Mouse (Mus musculus): ENCODE measurements around the gene Rgl2. TPM values are rescaled to one million over a fixed set of nuclear protein-coding genes. Genes with fewer than 3 reads are reported as not detected.

Gene Rgl2
- polyA plus RNA-seq, 1 experiment from 2014 or later, result 61.3 TPM

DNA sequence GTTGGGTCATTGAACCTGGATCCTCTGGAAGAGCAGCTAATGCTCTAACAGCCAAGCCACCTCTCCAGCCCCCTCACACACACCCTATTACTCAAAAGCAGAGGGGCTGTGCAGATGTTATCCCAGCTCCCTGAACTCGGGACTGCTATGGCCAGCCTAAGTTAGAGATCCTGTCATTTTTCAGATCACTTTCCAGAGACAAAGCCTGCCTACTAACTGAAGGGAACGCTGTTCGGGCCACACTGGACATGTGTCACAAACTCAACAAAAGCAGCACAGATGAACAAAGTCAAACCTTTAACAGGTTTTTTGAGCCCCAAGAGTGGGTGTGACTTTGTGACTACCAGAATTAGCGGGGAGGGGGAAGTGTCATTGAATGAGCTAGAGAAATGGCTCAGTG, 23.5 kb downstream of the Rgl2 start:
- Histone ChIP-seq H3K36me3 (peaks cover 59% of the 10 kb centered on the region), H3K4me2 (peak overlapping the region; percentile 99), H3K27ac (0 out of 2 replicates have a peak overlapping the region, but pooled peaks have one; percentile 14), H3K4me1 (replicated peaks) (peaks cover 67% of the 10 kb centered on the region), H3K4me3 (replicated peaks) (peak overlapping the region; percentile 1; the same call in 1 of the 2 replicates), H3K9me3 (no peaks in the 10 kb centered on the region), H3K9ac (replicated peaks) (no peak overlapping the region; the same call in none of the 2 replicates), H3K27me3 (no peaks in the 10 kb centered on the region)
- WGBS, result 88% methylated on average over 4 of the region's 4 CpGs
- ATAC-seq (ENCODE audit: insufficient number of reproducible peaks, insufficient read depth, low FRiP score, low TSS enrichment, low read depth), result no peak

DNA sequence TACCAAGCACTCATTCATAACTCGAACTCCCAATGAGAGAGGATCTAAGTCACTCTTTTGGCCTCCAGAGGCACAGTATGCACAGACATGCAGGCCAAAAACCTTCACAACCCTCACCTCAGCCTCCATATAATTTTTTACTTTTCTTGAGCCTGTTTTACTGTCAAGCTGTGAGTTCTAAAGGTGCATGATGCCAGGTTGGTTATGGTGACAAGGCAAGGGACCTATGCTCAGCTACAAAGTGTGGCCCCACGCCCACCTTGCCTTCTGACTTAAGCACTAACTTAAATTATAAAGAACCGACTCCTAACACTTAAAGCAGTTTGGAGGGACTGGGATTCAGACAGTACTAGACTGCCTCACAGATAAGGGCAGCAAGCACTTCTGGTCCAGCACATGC, 24.0 kb downstream of the Rgl2 start:
- no peaks in the 10 kb centered on the region for H3K9me3 ChIP-seq
- peak overlapping the region; percentile 45 for H3K9ac ChIP-seq (replicated peaks)
- peaks cover 68% of the 10 kb centered on the region for H3K4me1 ChIP-seq (replicated peaks)
- peak overlapping the region; percentile 99 for H3K4me2 ChIP-seq
- peak overlapping the region; percentile 95 for H3K4me3 ChIP-seq (replicated peaks)
- no peak for ATAC-seq (ENCODE audit: insufficient number of reproducible peaks, insufficient read depth, low FRiP score, low TSS enrichment, low read depth)
- H3K27ac ChIP-seq, result no peak overlapping the region; the same call in 1 of the 2 replicates
- WGBS, result 81% methylated on average over 3 of the region's 3 CpGs
- H3K36me3 ChIP-seq, result peaks cover 55% of the 10 kb centered on the region
- H3K27me3 ChIP-seq, result no peaks in the 10 kb centered on the region

DNA sequence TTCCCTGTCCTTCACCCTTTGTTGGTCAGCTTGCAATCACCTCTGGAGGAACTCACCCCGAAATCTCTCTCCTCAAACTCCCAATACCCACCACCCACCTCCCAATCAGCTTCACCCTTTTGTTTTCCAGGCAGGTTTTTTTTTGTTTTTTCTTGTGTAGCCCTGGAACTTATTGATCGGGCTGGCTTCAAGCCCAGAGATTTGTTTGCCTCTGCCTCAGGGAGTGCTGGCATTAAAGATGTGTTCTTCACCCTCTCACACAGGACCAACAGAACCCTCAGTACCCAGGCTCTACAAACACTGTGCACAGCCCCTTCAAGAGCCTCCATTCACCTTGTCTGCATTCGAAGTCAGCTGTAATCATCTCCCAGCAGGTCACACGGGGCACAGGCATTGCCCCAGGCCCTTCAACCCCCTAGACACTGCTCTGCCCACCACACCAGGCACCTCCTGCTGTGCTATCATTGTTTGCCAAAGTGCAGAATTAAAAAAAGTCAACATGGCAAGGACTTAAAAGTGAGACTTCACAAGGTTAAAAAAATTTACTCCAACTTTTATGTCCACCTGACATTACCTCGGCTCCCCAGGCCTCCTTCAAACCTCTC, 24.7 kb downstream of the Rgl2 start:
- H3K36me3 ChIP-seq, result peaks cover 55% of the 10 kb centered on the region
- peak overlapping the region; percentile 95 for H3K27ac ChIP-seq
- peak overlapping the region; percentile 99 for H3K4me2 ChIP-seq
- H3K9me3 ChIP-seq, result no peaks in the 10 kb centered on the region
- peak overlapping the region; percentile 95 for H3K4me3 ChIP-seq (replicated peaks)
- no peaks in the 10 kb centered on the region for H3K27me3 ChIP-seq
- ATAC-seq (ENCODE audit: insufficient number of reproducible peaks, insufficient read depth, low FRiP score, low TSS enrichment, low read depth), result no peak
- peaks cover 68% of the 10 kb centered on the region for H3K4me1 ChIP-seq (replicated peaks)
- H3K9ac ChIP-seq (replicated peaks), result peak overlapping the region; percentile 98
- 37% methylated on average over 5 of the region's 5 CpGs for WGBS

DNA sequence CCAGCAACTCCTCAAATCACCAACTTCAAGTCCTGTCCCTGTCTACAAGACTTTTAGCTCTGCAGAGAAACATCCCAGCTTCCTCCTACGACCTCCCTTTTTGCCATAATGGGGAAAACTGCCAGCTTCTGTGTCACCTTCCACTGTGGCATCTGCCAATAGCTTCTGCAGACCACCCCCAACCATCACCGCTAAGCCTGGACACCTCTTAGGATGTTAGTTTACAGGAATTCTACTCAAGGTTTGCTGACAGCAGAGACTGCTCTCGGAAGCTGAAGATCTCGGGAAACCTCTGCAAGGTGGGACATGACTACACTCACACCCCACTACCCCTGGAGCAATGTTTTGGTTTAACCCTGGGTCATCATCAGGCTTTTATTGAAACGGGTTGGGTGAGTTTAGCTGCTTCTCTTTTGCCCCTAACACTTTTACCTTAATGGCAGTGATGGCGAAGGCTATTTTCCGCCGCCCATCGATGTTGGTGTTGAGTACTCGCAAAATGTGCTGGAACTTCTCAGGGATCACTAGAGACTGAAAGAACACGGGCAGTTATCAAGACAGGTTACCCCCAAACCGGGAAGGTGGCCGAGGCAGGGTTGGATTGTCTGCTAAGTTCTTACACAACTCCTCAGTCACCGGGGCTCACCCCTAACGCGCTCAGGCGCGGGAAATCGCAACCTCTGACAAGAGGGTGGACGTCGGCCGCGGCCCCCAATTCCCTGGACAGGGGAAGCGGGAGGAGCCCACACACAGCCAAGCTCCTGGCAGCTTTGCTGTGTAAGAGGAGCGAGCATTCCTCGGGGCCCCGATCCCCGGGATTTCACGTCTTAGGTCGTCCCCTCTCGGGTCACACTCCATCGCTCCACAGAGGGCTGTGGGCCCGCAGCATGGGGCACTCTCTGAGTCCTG, 25.6 kb downstream of the Rgl2 start:
- Histone ChIP-seq H3K27ac (peak overlapping the region; percentile 95), H3K4me3 (replicated peaks) (peak overlapping the region; percentile 95), H3K27me3 (no peaks in the 10 kb centered on the region), H3K4me2 (peak overlapping the region; percentile 99), H3K36me3 (peaks cover 55% of the 10 kb centered on the region), H3K9me3 (no peaks in the 10 kb centered on the region), H3K9ac (replicated peaks) (peak overlapping the region; percentile 98), H3K4me1 (replicated peaks) (peaks cover 65% of the 10 kb centered on the region)
- 2% methylated on average over 33 of the region's 33 CpGs for WGBS
- ATAC-seq (ENCODE audit: insufficient number of reproducible peaks, insufficient read depth, low FRiP score, low TSS enrichment, low read depth), result 0 out of 2 replicates have a peak, but pooled peaks have one; percentile 2

DNA sequence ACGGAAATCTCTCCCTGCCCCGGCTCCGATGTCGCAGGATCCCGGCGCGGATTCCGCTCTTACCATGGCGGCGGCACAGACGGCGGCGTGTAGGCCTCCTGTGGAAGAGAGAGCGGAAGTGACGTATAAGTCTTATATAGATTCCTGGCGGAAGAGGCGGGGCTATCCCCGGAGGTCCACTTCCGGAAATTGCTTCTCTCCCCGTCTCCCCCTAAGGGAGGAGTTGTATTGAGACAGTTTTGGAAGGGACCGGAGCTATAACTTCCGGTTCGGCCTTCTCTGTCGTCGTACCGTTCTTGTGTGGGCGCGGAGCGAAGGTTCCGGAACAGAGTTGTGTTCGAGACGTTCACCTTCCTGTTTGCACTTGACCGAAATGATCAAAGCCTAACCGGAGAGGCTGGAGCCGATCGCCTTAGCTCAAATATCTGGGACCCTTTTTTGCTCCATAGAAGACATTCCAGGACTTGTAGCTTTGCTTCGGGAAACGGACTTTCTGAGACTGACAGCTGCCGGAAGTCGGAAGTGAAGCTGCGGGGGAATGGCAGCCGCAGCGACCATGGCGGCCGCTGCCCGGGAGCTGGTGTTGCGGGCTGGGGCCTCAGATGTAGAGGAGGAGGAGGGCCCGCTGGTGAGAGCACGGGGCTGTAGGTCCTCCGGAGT, 26.3 kb downstream of the Rgl2 start, which contains the start of the genes Vps52 and Rps18:
Gene Vps52, plus strand, starts transcription at position 258 of the 660 bp plus-strand sequence.
Gene Rps18, minus strand, starts transcription at position 447 of the 660 bp plus-strand sequence.
- WGBS, result under 1% methylated on average over 50 of the region's 50 CpGs
- Histone ChIP-seq H3K4me1 (replicated peaks) (peaks cover 57% of the 10 kb centered on the region), H3K27ac (peak within 1 kb of the TSS; percentile 95), H3K4me3 (replicated peaks) (peak within 1 kb of the TSS; percentile 95), H3K36me3 (peaks cover 56% of the 10 kb centered on the region), H3K4me2 (peak within 1 kb of the TSS; percentile 99), H3K9ac (replicated peaks) (peak within 1 kb of the TSS; percentile 98), H3K9me3 (no peaks in the 10 kb centered on the region), H3K27me3 (no peaks in the 10 kb centered on the region)
- peak; percentile 73 for ATAC-seq (ENCODE audit: insufficient number of reproducible peaks, insufficient read depth, low FRiP score, low TSS enrichment, low read depth)

DNA sequence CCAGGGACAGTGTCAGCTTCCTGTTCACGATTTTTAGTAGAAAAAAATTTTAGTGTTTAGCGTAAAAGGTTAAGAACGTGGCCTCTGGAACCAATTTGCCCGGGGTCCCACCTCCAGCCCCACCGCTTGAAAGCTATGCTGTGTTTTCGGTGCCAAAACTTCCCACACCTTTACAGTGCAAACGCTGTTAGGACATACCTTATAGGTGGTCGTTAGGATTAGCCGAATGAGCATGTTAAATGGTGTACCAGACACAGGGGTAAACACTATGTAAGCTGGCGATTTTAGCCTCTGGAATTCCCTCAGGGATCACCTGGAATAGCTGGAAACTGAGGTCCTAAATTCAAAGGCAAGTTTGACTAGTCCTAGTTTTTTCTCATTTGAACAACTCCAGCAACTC, 27.0 kb downstream of the Rgl2 start:
- Histone ChIP-seq H3K9ac (replicated peaks) (peak overlapping the region; percentile 54), H3K4me2 (peak overlapping the region; percentile 99), H3K4me1 (replicated peaks) (peaks cover 50% of the 10 kb centered on the region), H3K36me3 (peaks cover 63% of the 10 kb centered on the region), H3K4me3 (replicated peaks) (peak overlapping the region; percentile 95), H3K27me3 (no peaks in the 10 kb centered on the region), H3K9me3 (no peaks in the 10 kb centered on the region), H3K27ac (peak overlapping the region; percentile 89; the same call in 1 of the 2 replicates)
- WGBS, result 8% methylated on average over 10 of the region's 10 CpGs
- ATAC-seq (ENCODE audit: insufficient number of reproducible peaks, insufficient read depth, low FRiP score, low TSS enrichment, low read depth), result no peak

DNA sequence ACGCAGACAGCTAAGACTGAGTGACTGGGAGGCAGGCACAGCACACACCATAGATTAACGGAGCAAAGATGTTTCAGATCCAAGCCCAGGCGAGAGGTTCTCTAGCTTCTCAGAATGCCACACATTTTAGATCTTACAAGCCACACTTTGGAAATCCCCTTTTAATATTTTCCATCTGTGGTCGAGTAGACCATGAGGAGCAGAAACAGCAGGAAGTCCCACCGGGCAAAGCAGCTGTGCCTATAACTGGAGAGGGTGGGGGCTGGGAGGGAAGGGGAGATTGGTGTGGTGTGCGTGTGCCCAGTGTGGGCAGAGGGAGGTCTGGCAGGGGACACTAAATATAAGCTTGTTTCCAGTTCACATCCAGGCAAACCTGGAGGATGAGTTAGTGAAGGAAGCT, 28.1 kb downstream of the Rgl2 start:
- 52% methylated on average over 6 of the region's 6 CpGs for WGBS
- Histone ChIP-seq H3K9me3 (no peaks in the 10 kb centered on the region), H3K4me3 (replicated peaks) (no peak overlapping the region), H3K4me2 (no peak overlapping the region), H3K27me3 (no peaks in the 10 kb centered on the region), H3K36me3 (peaks cover 63% of the 10 kb centered on the region), H3K9ac (replicated peaks) (no peak overlapping the region), H3K4me1 (replicated peaks) (peaks cover 39% of the 10 kb centered on the region), H3K27ac (no peak overlapping the region)
- no peak for ATAC-seq (ENCODE audit: insufficient number of reproducible peaks, insufficient read depth, low FRiP score, low TSS enrichment, low read depth)

DNA sequence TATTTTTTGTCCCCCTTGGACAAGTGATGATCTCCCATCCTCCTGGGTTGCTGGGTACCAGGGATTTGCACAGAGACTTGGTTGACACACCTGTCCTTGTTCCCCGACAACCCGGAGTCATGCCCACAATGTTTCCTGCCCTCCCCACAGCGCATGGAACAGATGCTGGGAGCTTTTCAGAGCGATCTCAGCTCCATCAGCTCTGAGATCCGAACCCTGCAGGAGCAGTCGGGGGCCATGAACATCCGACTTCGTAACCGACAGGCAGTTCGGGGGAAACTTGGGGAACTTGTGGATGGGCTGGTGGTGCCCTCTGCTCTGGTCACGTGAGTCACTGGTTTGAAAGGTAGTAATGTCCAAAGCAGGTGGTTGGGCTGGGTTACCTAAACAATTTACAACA, 29.1 kb downstream of the Rgl2 start:
- Histone ChIP-seq H3K4me3 (replicated peaks) (no peak overlapping the region), H3K27ac (no peak overlapping the region), H3K9me3 (no peaks in the 10 kb centered on the region), H3K36me3 (peaks cover 63% of the 10 kb centered on the region), H3K4me1 (replicated peaks) (peaks cover 29% of the 10 kb centered on the region), H3K27me3 (no peaks in the 10 kb centered on the region), H3K9ac (replicated peaks) (no peak overlapping the region), H3K4me2 (no peak overlapping the region)
- 91% methylated on average over 11 of the region's 11 CpGs for WGBS
- no peak for ATAC-seq (ENCODE audit: insufficient number of reproducible peaks, insufficient read depth, low FRiP score, low TSS enrichment, low read depth)

DNA sequence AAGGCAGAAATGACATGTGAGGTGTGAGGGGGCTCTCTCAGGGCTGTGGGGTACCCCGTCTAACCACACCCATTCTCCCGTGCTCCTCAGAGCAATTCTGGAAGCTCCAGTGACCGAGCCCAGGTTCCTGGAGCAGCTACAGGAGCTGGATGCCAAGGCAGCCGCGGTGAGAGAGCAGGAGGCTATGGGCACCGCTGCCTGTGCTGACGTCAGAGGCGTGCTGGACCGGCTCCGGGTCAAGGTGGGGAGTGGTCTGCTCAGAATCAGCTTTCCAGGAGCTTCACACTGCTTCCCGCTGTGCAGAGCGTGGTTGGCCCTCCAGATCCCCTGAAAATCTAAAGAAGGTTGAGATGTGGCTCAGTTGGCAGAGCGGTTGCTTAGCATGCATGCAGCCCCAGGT, 29.8 kb downstream of the Rgl2 start:
- Histone ChIP-seq H3K9ac (replicated peaks) (no peak overlapping the region), H3K9me3 (no peaks in the 10 kb centered on the region), H3K27me3 (no peaks in the 10 kb centered on the region), H3K4me2 (no peak overlapping the region), H3K36me3 (peaks cover 63% of the 10 kb centered on the region), H3K27ac (no peak overlapping the region), H3K4me3 (replicated peaks) (no peak overlapping the region), H3K4me1 (replicated peaks) (peaks cover 22% of the 10 kb centered on the region)
- ATAC-seq (ENCODE audit: insufficient number of reproducible peaks, insufficient read depth, low FRiP score, low TSS enrichment, low read depth), result no peak
- WGBS, result 95% methylated on average over 13 of the region's 13 CpGs

DNA sequence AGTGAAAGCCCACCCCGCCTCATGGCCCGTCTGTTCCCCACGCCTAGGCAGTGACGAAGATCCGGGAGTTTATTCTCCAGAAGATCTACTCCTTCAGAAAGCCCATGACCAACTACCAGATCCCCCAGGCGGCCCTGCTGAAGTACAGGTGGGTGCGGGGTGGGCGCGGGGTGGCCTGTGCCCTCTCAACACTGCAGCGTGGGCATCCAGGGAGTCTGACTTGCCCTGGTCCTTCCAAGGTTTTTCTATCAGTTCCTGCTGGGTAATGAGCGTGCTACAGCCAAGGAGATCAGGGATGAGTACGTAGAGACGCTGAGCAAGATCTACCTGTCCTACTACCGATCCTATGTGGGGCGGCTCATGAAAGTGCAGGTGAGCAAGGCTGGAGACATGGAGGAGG, 30.6 kb downstream of the Rgl2 start:
- H3K27me3 ChIP-seq, result no peaks in the 10 kb centered on the region
- H3K27ac ChIP-seq, result no peak overlapping the region
- ATAC-seq (ENCODE audit: insufficient number of reproducible peaks, insufficient read depth, low FRiP score, low TSS enrichment, low read depth), result no peak
- peaks cover 62% of the 10 kb centered on the region for H3K36me3 ChIP-seq
- 92% methylated on average over 15 of the region's 15 CpGs for WGBS
- no peak overlapping the region for H3K4me3 ChIP-seq (replicated peaks)
- H3K4me2 ChIP-seq, result no peak overlapping the region
- H3K9ac ChIP-seq (replicated peaks), result no peak overlapping the region
- H3K9me3 ChIP-seq, result no peaks in the 10 kb centered on the region
- peaks cover 15% of the 10 kb centered on the region for H3K4me1 ChIP-seq (replicated peaks)

DNA sequence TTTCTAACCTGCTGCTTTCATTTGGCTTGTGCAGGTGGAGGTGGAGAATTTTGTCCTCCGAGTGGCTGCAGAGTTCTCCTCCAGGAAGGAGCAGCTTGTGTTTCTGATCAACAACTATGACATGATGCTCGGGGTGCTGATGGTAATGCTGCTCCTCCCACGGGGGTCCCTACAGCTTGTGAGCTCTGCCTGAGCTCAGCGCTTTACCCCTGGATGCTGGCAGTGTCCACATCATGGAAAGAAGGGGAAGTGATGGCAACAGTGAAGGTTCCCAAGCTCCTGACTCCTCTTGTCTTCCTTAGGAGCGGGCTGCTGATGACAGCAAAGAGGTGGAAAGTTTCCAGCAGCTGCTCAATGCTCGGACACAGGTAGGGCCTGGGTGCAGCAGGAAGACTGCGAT, 33.5 kb downstream of the Rgl2 start:
- Histone ChIP-seq H3K27me3 (no peaks in the 10 kb centered on the region), H3K27ac (no peak overlapping the region), H3K9me3 (no peaks in the 10 kb centered on the region), H3K4me3 (replicated peaks) (no peak overlapping the region), H3K4me2 (no peak overlapping the region), H3K36me3 (peaks cover 83% of the 10 kb centered on the region), H3K9ac (replicated peaks) (no peak overlapping the region), H3K4me1 (replicated peaks) (peaks cover 2% of the 10 kb centered on the region; the same call in 1 of the 2 replicates)
- 90% methylated on average over 7 of the region's 7 CpGs for WGBS
- ATAC-seq (ENCODE audit: insufficient number of reproducible peaks, insufficient read depth, low FRiP score, low TSS enrichment, low read depth), result no peak

Measured in limb, embryonic 12.5 days (tissue).